Mouse (Mus musculus) forebrain, embryonic 15.5 days (tissue): ENCODE results near the gene Frmd5. TPM values are rescaled to one million over a fixed set of nuclear protein-coding genes. Genes with fewer than 3 reads are reported as not detected.

Experiments
- ATAC-seq: fragments of 200-750 bp; cut with Nextera tagmentation; replicated peaks from 2 replicates; pipeline ENCODE4 v1.8.0; 2017; ENCODE audit warnings: mild to moderate bottlenecking, moderate TSS enrichment, moderate library complexity
- H3K27ac ChIP-seq: fragments of 300-500 bp; sonication (generic); replicated peaks from 2 replicates; pipeline ENCODE4 v1.5.1; 2015; ENCODE audit warnings: mild to moderate bottlenecking, inconsistent platforms
- H3K27me3 ChIP-seq: fragments of 300-500 bp; sonication (generic); 2 replicates; pipeline ENCODE4 v1.6.1; 2015; ENCODE audit warnings: inconsistent platforms
- H3K36me3 ChIP-seq: fragments of 300-500 bp; sonication (generic); 2 replicates; pipeline ENCODE4 v1.6.1; 2015; ENCODE audit warnings: mild to moderate bottlenecking, inconsistent platforms
- H3K4me1 ChIP-seq: fragments of 300-500 bp; sonication (generic); 2 replicates; pipeline ENCODE4 v1.6.1; 2015; ENCODE audit warnings: inconsistent platforms
- H3K4me2 ChIP-seq: fragments of 300-500 bp; sonication (generic); replicated peaks from 2 replicates; pipeline ENCODE4 v1.6.1; 2015; ENCODE audit warnings: mild to moderate bottlenecking, inconsistent platforms
- H3K4me3 ChIP-seq: fragments of 300-500 bp; sonication (generic); 2 replicates; pipeline ENCODE4 v1.5.1; 2015; ENCODE audit warnings: mild to moderate bottlenecking, inconsistent platforms
- H3K9ac ChIP-seq: fragments of 300-500 bp; sonication (generic); replicated peaks from 2 replicates; pipeline ENCODE4 v1.6.1; 2015; ENCODE audit warnings: mild to moderate bottlenecking, inconsistent platforms
- H3K9me3 ChIP-seq: fragments of 300-500 bp; sonication (generic); 2 replicates; pipeline ENCODE4 v1.6.1; 2016; ENCODE audit warnings: inconsistent platforms
- WGBS: fragments of 180-500 bp; shearing (Covaris S2); methylation state at CpG from one replicate; pipeline ENCODE4 v1.1.7; 2015; ENCODE audit warnings: mixed read lengths; 5-methylcytosine and 5-hydroxymethylcytosine counted together
- polyA plus RNA-seq: library from polyadenylated mRNA; unstranded; fragments of >200 nt; fragmentation: Nextera tagmentation; extraction: Ambion mirVana; gene quantifications from 2 replicates; pipeline ENCODE4 v1.2.1, GENCODE M21; 2015

The Frmd5 gene
- polyA plus RNA-seq, 1 experiment from 2014 or later: 37.5 TPM

DNA sequence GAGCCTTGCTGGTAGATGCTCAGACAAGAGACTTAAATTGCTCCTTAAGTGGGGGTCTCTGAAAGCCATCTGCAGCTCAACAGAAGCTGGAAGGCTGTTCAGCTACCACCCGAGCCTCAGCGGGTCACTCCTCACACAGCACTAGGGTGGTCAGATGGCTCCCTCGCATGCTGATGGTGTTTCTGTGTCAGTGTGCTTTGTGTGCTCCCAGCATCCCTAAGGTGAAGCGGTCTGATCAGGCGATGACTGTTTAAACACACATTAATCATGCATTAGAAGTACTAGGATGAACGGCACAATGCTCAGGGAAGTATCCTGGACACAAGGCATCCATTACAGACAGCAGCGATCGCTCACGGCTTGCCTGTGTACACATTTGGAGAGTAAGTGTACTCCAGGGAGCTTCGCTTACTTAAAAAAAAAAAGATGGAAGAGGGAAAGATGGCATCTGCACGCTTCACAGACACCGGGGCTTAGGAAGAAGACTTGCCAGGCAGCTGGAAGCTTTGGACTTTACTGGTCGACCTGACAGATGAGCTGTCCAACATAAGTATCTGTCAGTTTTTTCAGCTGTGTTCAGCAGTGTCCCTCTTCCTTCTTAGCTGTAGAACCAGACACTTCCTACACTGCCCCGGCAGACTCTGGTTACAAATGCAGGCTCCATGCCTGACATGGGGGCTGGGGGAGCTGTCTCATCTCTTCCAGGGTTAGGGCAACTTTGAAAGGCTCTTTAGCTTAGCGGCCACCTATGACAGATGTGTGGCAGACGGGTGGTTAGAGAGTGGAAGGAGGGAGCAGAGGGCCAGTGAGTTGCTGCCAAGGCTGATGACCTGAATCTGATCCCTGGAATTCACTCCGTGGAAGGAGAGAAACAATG, 196.6 kb downstream of the Frmd5 start:
- no peaks in the 10 kb centered on the region for H3K9me3 ChIP-seq
- no peak overlapping the region for H3K9ac ChIP-seq
- WGBS: 68% methylated on average over 17 of the region's 17 CpGs
- ATAC-seq: no peak
- H3K27ac ChIP-seq: no peak overlapping the region
- H3K4me3 ChIP-seq: no peak overlapping the region
- H3K4me1 ChIP-seq: peaks cover 11% of the 10 kb centered on the region; the same call in 1 of the 2 replicates
- H3K4me2 ChIP-seq: no peak overlapping the region
- H3K36me3 ChIP-seq: no peaks in the 10 kb centered on the region
- no peaks in the 10 kb centered on the region for H3K27me3 ChIP-seq

- no peak overlapping the region for H3K9ac ChIP-seq
- H3K27ac ChIP-seq: no peak overlapping the region
- no peak overlapping the region for H3K4me2 ChIP-seq
- no peaks in the 10 kb centered on the region for H3K9me3 ChIP-seq
- WGBS: 90% methylated on average over 11 of the region's 11 CpGs
- H3K27me3 ChIP-seq: no peaks in the 10 kb centered on the region
- H3K4me1 ChIP-seq: peaks cover 11% of the 10 kb centered on the region; the same call in 1 of the 2 replicates
- ATAC-seq: no peak
- no peak overlapping the region for H3K4me3 ChIP-seq
- H3K36me3 ChIP-seq: no peaks in the 10 kb centered on the region
Measured at GRCm38 (mm10) chr2:121609141-121609724, 197.7 kb downstream of the Frmd5 start.

DNA sequence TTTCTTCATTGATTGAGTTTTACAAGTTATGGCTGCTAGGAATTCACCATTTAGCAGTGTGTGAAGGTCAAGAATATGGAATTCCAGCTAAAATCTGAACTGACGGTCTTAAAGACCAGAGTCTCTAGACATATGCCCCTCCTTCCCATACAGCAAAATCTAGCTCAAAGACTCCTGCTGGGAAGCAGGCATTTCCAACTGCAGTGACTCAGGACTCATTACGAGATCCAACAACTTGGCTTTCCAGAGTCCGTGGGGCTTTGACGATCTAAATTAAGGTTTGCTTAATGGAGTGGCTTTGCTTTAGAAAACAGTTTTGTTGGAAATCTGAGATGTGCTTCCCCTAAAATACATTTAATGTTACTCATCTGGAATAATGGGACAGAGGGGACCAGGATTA, 204.5 kb downstream of the Frmd5 start:
- H3K36me3 ChIP-seq: no peaks in the 10 kb centered on the region
- H3K4me1 ChIP-seq: peaks cover 3% of the 10 kb centered on the region; the same call in 1 of the 2 replicates
- no peaks in the 10 kb centered on the region for H3K9me3 ChIP-seq
- H3K9ac ChIP-seq: no peak overlapping the region
- 12% methylated on average over 4 of the region's 4 CpGs for WGBS
- H3K27me3 ChIP-seq: no peaks in the 10 kb centered on the region
- H3K4me3 ChIP-seq: no peak overlapping the region
- H3K4me2 ChIP-seq: no peak overlapping the region
- no peak for ATAC-seq
- H3K27ac ChIP-seq: no peak overlapping the region

GRCm38 (mm10) chr2:121601543-121601942, 205.3 kb downstream of the Frmd5 start:
- Histone ChIP-seq H3K9me3 (no peaks in the 10 kb centered on the region), H3K36me3 (no peaks in the 10 kb centered on the region), H3K4me3 (no peak overlapping the region), H3K4me2 (no peak overlapping the region), H3K4me1 (peaks cover 3% of the 10 kb centered on the region; the same call in 1 of the 2 replicates), H3K27me3 (no peaks in the 10 kb centered on the region), H3K9ac (no peak overlapping the region), H3K27ac (no peak overlapping the region)
- 62% methylated on average over 7 of the region's 7 CpGs for WGBS
- ATAC-seq: no peak

GRCm38 (mm10) chr2:121600736-121601135, 206.2 kb downstream of the Frmd5 start:
- Histone ChIP-seq H3K4me2 (no peak overlapping the region), H3K27me3 (no peaks in the 10 kb centered on the region), H3K27ac (no peak overlapping the region), H3K36me3 (no peaks in the 10 kb centered on the region), H3K9ac (no peak overlapping the region), H3K4me1 (peaks cover 3% of the 10 kb centered on the region; the same call in 1 of the 2 replicates), H3K9me3 (no peaks in the 10 kb centered on the region), H3K4me3 (no peak overlapping the region)
- ATAC-seq: no peak
- 82% methylated on average over 8 of the region's 8 CpGs for WGBS

- H3K9ac ChIP-seq: no peak overlapping the region
- H3K27me3 ChIP-seq: no peaks in the 10 kb centered on the region
- H3K4me3 ChIP-seq: no peak overlapping the region
- 73% methylated on average over 7 of the region's 7 CpGs for WGBS
- H3K27ac ChIP-seq: no peak overlapping the region
- no peak overlapping the region for H3K4me2 ChIP-seq
- ATAC-seq: no peak
- H3K36me3 ChIP-seq: no peaks in the 10 kb centered on the region
- no peaks in the 10 kb centered on the region for H3K9me3 ChIP-seq
- peaks cover 14% of the 10 kb centered on the region for H3K4me1 ChIP-seq
Measured at GRCm38 (mm10) chr2:121598249-121598648, 208.6 kb downstream of the Frmd5 start.

DNA sequence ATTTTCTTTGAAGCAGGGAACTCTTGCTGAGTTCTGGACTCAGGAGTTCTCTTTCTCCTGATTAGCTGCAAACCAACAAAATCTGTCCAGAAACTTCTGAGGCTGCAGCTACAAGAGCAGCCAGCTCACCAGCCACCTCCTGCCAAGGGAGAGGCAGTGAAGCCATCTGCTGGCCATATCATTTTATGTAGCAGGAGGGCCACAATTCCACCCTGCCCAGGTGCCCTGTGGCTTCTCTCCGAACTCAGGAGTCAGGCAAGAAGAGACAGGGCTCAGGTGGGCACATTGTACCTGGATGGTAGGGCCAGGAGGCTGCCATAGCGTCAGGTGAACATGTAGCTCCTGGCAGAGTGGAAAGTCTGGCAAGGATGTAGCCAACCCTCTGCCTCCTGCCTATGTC, 210.3 kb downstream of the Frmd5 start:
- H3K9ac ChIP-seq: no peak overlapping the region
- H3K4me2 ChIP-seq: no peak overlapping the region
- no peak overlapping the region for H3K4me3 ChIP-seq
- H3K27me3 ChIP-seq: no peaks in the 10 kb centered on the region
- no peaks in the 10 kb centered on the region for H3K9me3 ChIP-seq
- WGBS: 80% methylated on average over 2 of the region's 2 CpGs
- no peak overlapping the region for H3K27ac ChIP-seq
- H3K4me1 ChIP-seq: peaks cover 11% of the 10 kb centered on the region
- no peak for ATAC-seq
- H3K36me3 ChIP-seq: no peaks in the 10 kb centered on the region

DNA sequence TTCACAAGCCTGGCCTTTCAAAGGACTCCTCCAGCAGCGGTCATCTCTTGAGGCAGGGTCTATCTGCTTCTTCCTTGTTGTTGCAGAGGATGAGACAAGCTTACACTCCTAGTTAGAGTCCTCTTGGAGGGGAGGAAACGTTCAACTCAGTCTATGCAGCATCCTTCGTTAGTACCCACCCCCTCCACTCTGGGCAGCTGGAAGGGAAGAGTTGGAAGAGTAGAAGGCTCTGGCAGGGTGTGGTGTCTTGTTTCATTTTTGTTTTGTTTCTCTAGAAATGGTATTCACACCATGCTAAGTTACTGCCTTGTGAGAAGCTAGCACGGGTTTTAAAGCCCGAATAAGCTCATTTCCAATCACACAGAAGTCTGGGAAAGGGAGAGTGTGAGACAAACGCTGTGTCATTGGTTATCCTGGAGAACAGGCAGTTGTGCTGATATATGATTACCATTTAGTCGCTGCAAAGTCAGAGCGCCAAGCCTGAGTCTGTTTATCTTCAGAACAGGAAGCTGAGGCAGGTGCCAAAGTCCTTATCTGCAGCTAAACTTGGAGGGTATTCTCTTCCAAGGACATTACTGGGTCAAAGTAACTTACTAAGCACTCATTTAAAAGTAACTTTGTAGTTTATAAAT, 212.1 kb downstream of the Frmd5 start:
- H3K4me2 ChIP-seq: no peak overlapping the region
- H3K4me3 ChIP-seq: no peak overlapping the region
- H3K4me1 ChIP-seq: peaks cover 11% of the 10 kb centered on the region
- H3K9me3 ChIP-seq: no peaks in the 10 kb centered on the region
- no peak overlapping the region for H3K9ac ChIP-seq
- H3K36me3 ChIP-seq: no peaks in the 10 kb centered on the region
- ATAC-seq: no peak
- H3K27ac ChIP-seq: no peak overlapping the region
- H3K27me3 ChIP-seq: no peaks in the 10 kb centered on the region
- WGBS: 52% methylated on average over 8 of the region's 8 CpGs

DNA sequence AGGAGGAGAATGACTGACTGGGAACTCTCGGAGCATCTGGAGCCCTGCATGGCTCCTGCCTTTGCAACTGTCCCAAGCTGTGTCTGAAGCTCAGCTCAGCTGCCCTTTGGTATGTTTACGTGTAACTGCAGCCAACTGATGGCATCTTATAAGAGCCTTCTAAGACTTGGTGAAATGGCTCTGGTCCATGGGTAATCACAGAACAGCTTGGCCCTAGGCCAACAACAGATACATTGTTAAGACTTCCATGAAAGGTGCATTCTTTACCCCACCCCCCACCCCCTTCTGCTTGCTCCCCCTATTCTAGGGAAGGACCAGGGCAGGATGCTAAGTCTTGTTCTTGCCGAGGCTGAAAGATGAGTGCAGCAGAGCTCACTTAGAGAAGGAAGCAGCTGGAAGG, 212.8 kb downstream of the Frmd5 start:
- H3K27me3 ChIP-seq: no peaks in the 10 kb centered on the region
- H3K4me2 ChIP-seq: no peak overlapping the region
- ATAC-seq: no peak
- peaks cover 11% of the 10 kb centered on the region for H3K4me1 ChIP-seq
- H3K27ac ChIP-seq: no peak overlapping the region
- no peak overlapping the region for H3K4me3 ChIP-seq
- H3K36me3 ChIP-seq: no peaks in the 10 kb centered on the region
- WGBS: 28% methylated on average over 3 of the region's 3 CpGs
- no peaks in the 10 kb centered on the region for H3K9me3 ChIP-seq
- H3K9ac ChIP-seq: no peak overlapping the region

DNA sequence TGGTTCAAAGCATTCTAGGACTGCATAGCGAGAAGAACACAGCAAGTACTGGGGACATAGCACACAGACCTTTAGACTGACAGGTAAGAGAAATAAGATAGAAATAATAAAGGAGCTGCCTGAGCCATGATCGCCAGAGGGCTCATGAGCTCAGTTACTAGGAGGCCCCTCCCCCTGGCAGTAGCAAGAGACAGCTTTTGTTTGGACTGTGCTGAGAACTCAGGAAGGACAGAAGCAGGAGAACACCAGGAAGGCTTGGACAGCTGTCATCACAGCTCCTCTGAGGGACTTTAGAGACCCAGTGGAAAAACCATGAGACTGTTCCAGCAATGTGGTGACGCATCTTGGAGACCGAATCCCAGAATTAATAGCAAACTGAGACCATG, 218.6 kb downstream of the Frmd5 start:
- Histone ChIP-seq H3K4me3 (no peak overlapping the region), H3K9ac (no peak overlapping the region), H3K36me3 (no peaks in the 10 kb centered on the region), H3K27me3 (no peaks in the 10 kb centered on the region), H3K4me1 (peaks cover 20% of the 10 kb centered on the region), H3K4me2 (no peak overlapping the region), H3K27ac (peak overlapping the region; percentile 54), H3K9me3 (no peaks in the 10 kb centered on the region)
- 30% methylated on average over 4 of the region's 4 CpGs for WGBS
- ATAC-seq: peak; percentile 78

- Histone ChIP-seq H3K36me3 (no peaks in the 10 kb centered on the region), H3K27ac (peak overlapping the region; percentile 54), H3K4me1 (peaks cover 25% of the 10 kb centered on the region), H3K4me3 (no peak overlapping the region), H3K27me3 (no peaks in the 10 kb centered on the region), H3K4me2 (no peak overlapping the region), H3K9me3 (no peaks in the 10 kb centered on the region), H3K9ac (no peak overlapping the region)
- peak; percentile 46 for ATAC-seq
- 31% methylated on average over 12 of the region's 12 CpGs for WGBS
Measured at GRCm38 (mm10) chr2:121587523-121588308, 219.2 kb downstream of the Frmd5 start.

DNA sequence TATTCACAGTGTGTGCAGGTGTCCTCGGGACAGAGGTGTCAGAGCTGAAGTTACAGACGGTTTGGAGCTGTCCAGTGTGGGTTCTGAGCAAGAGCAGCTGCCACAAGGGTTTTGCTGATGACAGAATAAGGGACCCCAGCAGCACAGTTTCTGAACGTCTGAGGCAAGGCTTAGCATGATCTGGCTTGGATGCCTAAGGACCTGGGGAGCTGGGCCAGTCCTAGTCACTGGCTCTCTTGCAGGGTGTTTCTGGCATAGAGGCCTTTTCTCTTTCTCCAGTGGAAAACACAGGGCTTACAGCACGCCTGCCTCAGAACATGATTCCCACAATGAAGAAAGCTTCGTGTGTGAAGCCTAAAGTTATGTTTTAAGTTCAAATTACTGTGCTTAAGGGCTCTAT, 222.2 kb downstream of the Frmd5 start:
- Histone ChIP-seq H3K4me3 (no peak overlapping the region), H3K36me3 (no peaks in the 10 kb centered on the region), H3K27ac (no peak overlapping the region), H3K9ac (no peak overlapping the region), H3K9me3 (no peaks in the 10 kb centered on the region), H3K4me1 (peaks cover 28% of the 10 kb centered on the region), H3K27me3 (no peaks in the 10 kb centered on the region), H3K4me2 (no peak overlapping the region)
- no peak for ATAC-seq
- 74% methylated on average over 5 of the region's 5 CpGs for WGBS
